Comparison of ENCODE assay signal across 8 mouse cellular contexts in the genomic region with DNA sequence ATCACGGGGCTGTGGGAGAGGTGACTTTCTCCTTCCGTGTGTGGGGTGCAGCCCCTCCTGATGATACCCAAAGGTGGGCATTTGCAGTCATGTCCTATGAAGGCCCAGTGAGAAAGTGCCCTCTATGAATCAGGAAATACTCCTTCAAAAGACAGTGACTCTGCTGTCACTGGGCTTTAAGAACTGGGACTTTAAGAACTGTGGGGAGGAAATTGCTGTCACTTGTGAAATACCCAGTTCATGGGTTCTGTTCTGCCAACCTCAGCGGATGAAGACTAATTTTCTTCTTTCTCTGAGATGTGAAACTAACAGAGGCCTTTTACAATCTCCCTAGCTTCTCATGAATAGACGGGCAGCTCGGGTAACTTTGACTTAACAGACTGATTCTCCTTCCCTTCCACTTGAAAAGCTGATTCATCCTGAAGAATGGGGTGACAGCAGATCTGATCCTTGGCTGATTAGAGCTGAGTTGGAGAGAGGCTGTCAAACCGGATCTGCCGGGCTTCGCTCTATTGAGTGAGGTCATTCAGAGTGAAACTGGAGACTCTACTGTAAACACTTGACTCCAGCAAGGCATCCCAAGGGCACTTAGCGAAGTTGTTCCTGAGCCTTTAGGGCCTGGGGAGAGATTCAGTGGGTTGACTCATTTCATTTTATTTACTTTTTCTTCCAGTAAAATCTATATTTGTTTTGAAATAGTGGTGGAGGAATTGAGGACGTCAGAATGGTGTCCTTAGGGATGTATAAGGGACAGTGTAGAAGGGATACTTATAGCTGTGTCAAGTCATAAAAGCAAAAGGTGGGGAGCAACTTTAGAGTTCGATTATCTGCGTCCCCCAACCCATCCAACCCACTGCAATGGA.
A peak's percentile ranks its signal among the peaks of the same experiment; 100 is the strongest.
DNase-seq lines count a peak whose midpoint lies in the region.

No protein-coding gene starts in this region.

- DNase-seq in gastrocnemius, adult 18-20 months (ENCODE audit: low spot score) = peak; percentile 17
- no peak for DNase-seq in gastrocnemius, postnatal 10 days
- DNase-seq in embryo, embryonic 10 days (ENCODE audit: low spot score) = peak; percentile 81
- DNase-seq in kidney, postnatal 25 days = peak; percentile 24 to 53
- DNase-seq in thymus, adult 18-20 months = no peak
- DNase-seq in layer of hippocampus, adult 9-11 months = no peak
- no peak for DNase-seq in cerebellum, adult 11-12 months

- H3K9me3 ChIP-seq in megakaryocyte, embryonic 14.5 days = peaks cover 5% of the 10 kb centered on the region; the same call in 1 of the 2 replicates

- H3K27me3 ChIP-seq in megakaryocyte, embryonic 14.5 days (replicated peaks) = peaks cover 5% of the 10 kb centered on the region

- H3K36me3 ChIP-seq in megakaryocyte, embryonic 14.5 days (replicated peaks; ENCODE audit: low read length) = no peaks in the 10 kb centered on the region

- peaks cover 45% of the 10 kb centered on the region for H3K4me1 ChIP-seq in megakaryocyte, embryonic 14.5 days

- peak overlapping the region; percentile 28 for H3K4me3 ChIP-seq in megakaryocyte, embryonic 14.5 days (replicated peaks)

Comparison
In these comparisons a context has a peak if more than half of its experiments do, and no peak if none do; other contexts are left out.
1. DNase-seq: peak in gastrocnemius, adult 18-20 months (single experiment), embryo, embryonic 10 days (single experiment) and kidney, postnatal 25 days (2 of 2); none in gastrocnemius, postnatal 10 days (single experiment), thymus, adult 18-20 months (0 of 2), layer of hippocampus, adult 9-11 months (single experiment) and cerebellum, adult 11-12 months (single experiment).